In genomic region chr13:81632720-81633415, GRCm38 (mm10) we compare ENCODE assay signal across 8 mouse cellular contexts. TPM values are rescaled to one million over a fixed set of nuclear protein-coding genes. Genes with fewer than 3 reads are reported as not detected.
A peak's percentile ranks its signal among the peaks of the same experiment; 100 is the strongest.
DNase-seq lines count a peak whose midpoint lies in the region; ATAC-seq and TF ChIP-seq lines count a peak whose summit lies in the region.

Gene Adgrv1 (minus strand): TSS chr13:81633154.

- peak within 1 kb of the TSS; percentile 37 for H3K4me3 ChIP-seq in heart, postnatal 0 days (ENCODE audit: low read depth, low read length)
- peak within 1 kb of the TSS; percentile 31 for H3K4me3 ChIP-seq in liver, embryonic 15.5 days (replicated peaks)
- peak within 1 kb of the TSS; percentile 64 for H3K4me3 ChIP-seq in neural tube, embryonic 13.5 days

- TF ChIP-seq EP300 in heart, postnatal 0 days (IDR thresholded peaks at IDR 0.05; ENCODE audit: low read depth), result no peak

- H3K27ac ChIP-seq in heart, postnatal 0 days (ENCODE audit: low read depth), result no peak within 1 kb of the TSS
- H3K27ac ChIP-seq in liver, embryonic 15.5 days (replicated peaks), result no peak within 1 kb of the TSS
- H3K27ac ChIP-seq in neural tube, embryonic 13.5 days (replicated peaks), result peak within 1 kb of the TSS; percentile 49

- WGBS in heart, postnatal 0 days, result 1% methylated on average over 42 of the region's 42 CpGs
- 3% methylated on average over 42 of the region's 42 CpGs for WGBS in liver, embryonic 15.5 days (ENCODE audit: insufficient replicate concordance)
- WGBS in neural tube, embryonic 13.5 days, result 0% methylated on average over 42 of the region's 42 CpGs

- no peak within 1 kb of the TSS for H3K9ac ChIP-seq in heart, postnatal 0 days (replicated peaks; ENCODE audit: low read depth, low read length)
- no peak within 1 kb of the TSS for H3K9ac ChIP-seq in liver, embryonic 15.5 days
- H3K9ac ChIP-seq in neural tube, embryonic 13.5 days, result peak within 1 kb of the TSS; percentile 75

- H3K9me3 ChIP-seq in heart, postnatal 0 days (replicated peaks; ENCODE audit: control insufficient read depth, low read length), result no peaks in the 10 kb centered on the region
- H3K9me3 ChIP-seq in liver, embryonic 15.5 days (replicated peaks), result no peaks in the 10 kb centered on the region
- H3K9me3 ChIP-seq in neural tube, embryonic 13.5 days, result no peaks in the 10 kb centered on the region

- H3K4me2 ChIP-seq in heart, postnatal 0 days (ENCODE audit: low read depth, low read length), result peak within 1 kb of the TSS; percentile 66
- peak within 1 kb of the TSS; percentile 50 for H3K4me2 ChIP-seq in liver, embryonic 15.5 days
- H3K4me2 ChIP-seq in neural tube, embryonic 13.5 days, result peak within 1 kb of the TSS; percentile 93

- ATAC-seq in erythroid progenitor cell, adult 5-6 weeks (replicated peaks; ENCODE audit: low FRiP score, poor library complexity, severe bottlenecking), result peak; percentile 19; the same call in 1 of the 2 replicates
- ATAC-seq in heart, postnatal 0 days (ENCODE audit: insufficient read depth, low read depth), result peak; percentile 98
- ATAC-seq in liver, embryonic 15.5 days (ENCODE audit: insufficient read depth), result peak; percentile 84
- peak; percentile 99 for ATAC-seq in neural tube, embryonic 13.5 days (ENCODE audit: low read depth)

- peak; percentile 19 to 27 for DNase-seq in urinary bladder, adult 18-20 months (ENCODE audit: low spot score in 2 of 2)
- no peak for DNase-seq in urinary bladder, postnatal 10 days (ENCODE audit: low spot score)
- peak; percentile 59 for DNase-seq in heart, postnatal 0 days (ENCODE audit: low spot score)
- DNase-seq in kidney, postnatal 36 days, result peak; percentile 85 to 86
- peak; percentile 13 to 27 for DNase-seq in urinary bladder, postnatal 36 days (ENCODE audit: low spot score in 2 of 2)

- TF ChIP-seq CTCF in heart, postnatal 0 days (IDR thresholded peaks at IDR 0.05; ENCODE audit: low read depth), result no peak

- H3K36me3 ChIP-seq in heart, postnatal 0 days (replicated peaks; ENCODE audit: control insufficient read depth, insufficient read depth, low read length), result no peaks in the 10 kb centered on the region
- H3K36me3 ChIP-seq in liver, embryonic 15.5 days (replicated peaks), result no peaks in the 10 kb centered on the region
- H3K36me3 ChIP-seq in neural tube, embryonic 13.5 days, result no peaks in the 10 kb centered on the region

- no peaks in the 10 kb centered on the region for H3K4me1 ChIP-seq in heart, postnatal 0 days (ENCODE audit: control insufficient read depth, insufficient read depth)
- peaks cover 9% of the 10 kb centered on the region for H3K4me1 ChIP-seq in liver, embryonic 15.5 days (replicated peaks)
- peaks cover 32% of the 10 kb centered on the region for H3K4me1 ChIP-seq in neural tube, embryonic 13.5 days (replicated peaks)

- H3K27me3 ChIP-seq in heart, postnatal 0 days (ENCODE audit: control insufficient read depth, insufficient read depth, low read length), result peaks cover 16% of the 10 kb centered on the region; the same call in 1 of the 2 replicates
- peaks cover 78% of the 10 kb centered on the region for H3K27me3 ChIP-seq in liver, embryonic 15.5 days
- no peaks in the 10 kb centered on the region for H3K27me3 ChIP-seq in neural tube, embryonic 13.5 days

RNA-seq across cellular contexts. Expression of gene Adgrv1, which starts in this region (rescaled TPM):
- not detected in 2 replicates for total RNA-seq in erythroid progenitor cell, adult 5-6 weeks (2015; ENCODE audit: low replicate concordance)
- not detected in 2 replicates for total RNA-seq in erythroid progenitor cell, adult 5-6 weeks (2017; ENCODE audit: low replicate concordance)
- total RNA-seq in heart, postnatal 0 days (2014; rRNA removed; ENCODE audit: low replicate concordance), result 0.54 and 10.5 TPM in 2 replicates
- polyA plus RNA-seq in heart, postnatal 0 days (2015; fragmentation: Nextera tagmentation; extraction: Ambion mirVana), result 0.65 and 0.68 TPM in 2 replicates
- 0.10 and 0.12 TPM in 2 replicates for polyA plus RNA-seq in liver, embryonic 15.5 days (2015; fragmentation: Nextera tagmentation; extraction: Ambion mirVana)
- polyA plus RNA-seq in neural tube, embryonic 13.5 days (2015; fragmentation: Nextera tagmentation; extraction: Ambion mirVana), result 16.6 and 20.4 TPM in 2 replicates

Comparison
In these comparisons a context has a peak if more than half of its experiments do, and no peak if none do; other contexts are left out.
1. RNA of gene Adgrv1 (polyA plus RNA-seq): 16.6 to 20.4 TPM in neural tube, embryonic 13.5 days; 0.65 to 0.68 TPM in heart, postnatal 0 days and 0.10 to 0.12 TPM in liver, embryonic 15.5 days; every median in the first group is over 10 times any median in the second.
2. Peak in ATAC-seq in erythroid progenitor cell, adult 5-6 weeks; RNA of the gene not detected or under 1 TPM.
3. Peak in ATAC-seq, H3K4me3 ChIP-seq and H3K4me2 ChIP-seq in liver, embryonic 15.5 days; RNA of the gene not detected or under 1 TPM.
4. ATAC-seq: peak in every context shown above with its lines; median percentile 99 in neural tube, embryonic 13.5 days; 98 in heart, postnatal 0 days; 84 in liver, embryonic 15.5 days; 19 in erythroid progenitor cell, adult 5-6 weeks.
5. Peak in every context shown above with its lines, with median percentiles within 50 percentile points of each other: H3K4me2 ChIP-seq and H3K4me3 ChIP-seq.